Mouse (Mus musculus) lung, postnatal 0 days (tissue): Measurements from ENCODE around the gene Tmc8. TPM values are rescaled to one million over a fixed set of nuclear protein-coding genes. Genes with fewer than 3 reads are reported as not detected.

ENCODE experiments used
- ATAC-seq: fragments of 200-750 bp; cut with Nextera tagmentation; 2 replicates; pipeline ENCODE4 v1.8.0; 2017; ENCODE audit warnings: moderate library complexity
- DNase-seq: peaks from one replicate; pipeline ENCODE4 v3.0.0-alpha.2; 2016; ENCODE audit warnings: low spot score
- H3K27ac ChIP-seq: fragments of 300-500 bp; sonication (generic); 2 replicates; pipeline ENCODE4 v1.5.1; 2014; ENCODE audit warnings: antibody characterized with exemption, mild to moderate bottlenecking, low read length, mixed read lengths
- H3K27me3 ChIP-seq: fragments of 300-500 bp; sonication (generic); replicated peaks from 2 replicates; pipeline ENCODE4 v1.6.1; 2014; ENCODE audit warnings: low read length, mixed read lengths; ENCODE audit not compliant: insufficient read depth
- H3K36me3 ChIP-seq: fragments of 300-500 bp; sonication (generic); 2 replicates; pipeline ENCODE4 v1.6.1; 2014; ENCODE audit warnings: low read length, mixed read lengths; ENCODE audit not compliant: insufficient read depth
- H3K4me1 ChIP-seq: fragments of 300-500 bp; sonication (generic); 2 replicates; pipeline ENCODE4 v1.6.1; 2014; ENCODE audit warnings: antibody characterized with exemption, low read depth, low read length, mixed read lengths; ENCODE audit not compliant: insufficient read depth
- H3K4me2 ChIP-seq: fragments of 300-500 bp; sonication (generic); replicated peaks from 2 replicates; pipeline ENCODE4 v1.6.1; 2014; ENCODE audit warnings: low read depth, mild to moderate bottlenecking, low read length, moderate library complexity, mixed read lengths
- H3K4me3 ChIP-seq: fragments of 300-500 bp; sonication (generic); 2 replicates; pipeline ENCODE4 v1.5.1; 2014; ENCODE audit warnings: low read depth, low read length
- H3K9ac ChIP-seq: fragments of 300-500 bp; sonication (generic); replicated peaks from 2 replicates; pipeline ENCODE4 v1.6.1; 2014; ENCODE audit warnings: low read depth, mild to moderate bottlenecking
- H3K9me3 ChIP-seq: fragments of 300-500 bp; sonication (generic); 2 replicates; pipeline ENCODE4 v1.6.1; 2016; ENCODE audit warnings: low read length, mixed read lengths
- CTCF ChIP-seq: IDR thresholded peaks from 2 replicates; pipeline ENCODE4 v1.5.1; 2016; ENCODE audit warnings: antibody characterized with exemption, mild to moderate bottlenecking
- EP300 ChIP-seq: IDR thresholded peaks from 2 replicates; pipeline ENCODE4 v1.6.1; 2016; ENCODE audit warnings: antibody characterized with exemption, mild to moderate bottlenecking, control low read depth
- WGBS: fragments of 180-500 bp; shearing (Covaris S2); extraction: QIAGEN DNeasy Blood & Tissue Kit; methylation state at CpG from one replicate; pipeline ENCODE4 v1.1.7; 2014; 5-methylcytosine and 5-hydroxymethylcytosine counted together
- polyA plus RNA-seq: library from polyadenylated mRNA; unstranded; fragments of >200 nt; fragmentation: Nextera tagmentation; extraction: Ambion mirVana; gene quantifications from 2 replicates; pipeline ENCODE4 v1.2.1, GENCODE M21; 2015

The Tmc8 gene
- polyA plus RNA-seq, 1 experiment from 2014 or later = 5.5 TPM

GRCm38 (mm10) chr11:117824060-117824969, 42.4 kb downstream of the Tmc8 start:
- H3K27me3 ChIP-seq = no peaks in the 10 kb centered on the region
- ATAC-seq (peak; percentile 82), DNase-seq (peak; percentile 88)
- no peaks in the 10 kb centered on the region for H3K36me3 ChIP-seq
- WGBS = 4% methylated on average over 23 of the region's 23 CpGs
- peak; percentile 97 for TF ChIP-seq CTCF
- no peak for TF ChIP-seq EP300
- peak overlapping the region; percentile 1; the same call in 1 of the 2 replicates for H3K27ac ChIP-seq
- H3K4me1 ChIP-seq = peaks cover 52% of the 10 kb centered on the region
- H3K4me3 ChIP-seq = 0 out of 2 replicates have a peak overlapping the region, but pooled peaks have one; percentile 0
- peak overlapping the region; percentile 63 for H3K4me2 ChIP-seq
- no peak overlapping the region for H3K9ac ChIP-seq
- no peaks in the 10 kb centered on the region for H3K9me3 ChIP-seq

- peak; percentile 32 for ATAC-seq
Measured at GRCm38 (mm10) chr11:117825333-117826101, 43.6 kb downstream of the Tmc8 start, which contains the start of the genes Afmid and Tk1. TSS of gene Afmid (plus strand) at chr11:117825924. TSS of gene Tk1 (minus strand) at chr11:117826092.

GRCm38 (mm10) chr11:117826164-117826563, 44.3 kb downstream of the Tmc8 start:
- H3K4me3 ChIP-seq = peak overlapping the region; percentile 27; the same call in 1 of the 2 replicates
- WGBS = 12% methylated on average over 5 of the region's 5 CpGs
- peaks cover 65% of the 10 kb centered on the region for H3K4me1 ChIP-seq
- ATAC-seq = no peak
- peak overlapping the region; percentile 43 for H3K27ac ChIP-seq
- no peak for TF ChIP-seq EP300
- TF ChIP-seq CTCF = no peak
- H3K27me3 ChIP-seq = no peaks in the 10 kb centered on the region
- H3K9me3 ChIP-seq = no peaks in the 10 kb centered on the region
- H3K36me3 ChIP-seq = no peaks in the 10 kb centered on the region
- H3K4me2 ChIP-seq = peak overlapping the region; percentile 63
- H3K9ac ChIP-seq = peak overlapping the region; percentile 20; the same call in 1 of the 2 replicates
- peak; percentile 49 for DNase-seq

More at GRCm38 (mm10) chr11:117825333-117826101, 43.6 kb downstream of the Tmc8 start, which contains the start of the genes Afmid and Tk1:
- DNase-seq = peak; percentile 92
- Histone ChIP-seq H3K27me3 (no peaks in the 10 kb centered on the region), H3K27ac (peak within 1 kb of the TSS; percentile 43), H3K9ac (peak within 1 kb of the TSS; percentile 20; the same call in 1 of the 2 replicates), H3K4me2 (peak within 1 kb of the TSS; percentile 63), H3K36me3 (no peaks in the 10 kb centered on the region), H3K4me3 (peak within 1 kb of the TSS; percentile 27; the same call in 1 of the 2 replicates), H3K4me1 (peaks cover 62% of the 10 kb centered on the region), H3K9me3 (no peaks in the 10 kb centered on the region)
- TF ChIP-seq CTCF (no peak), EP300 (no peak)
- under 1% methylated on average over 34 of the region's 34 CpGs for WGBS

DNA sequence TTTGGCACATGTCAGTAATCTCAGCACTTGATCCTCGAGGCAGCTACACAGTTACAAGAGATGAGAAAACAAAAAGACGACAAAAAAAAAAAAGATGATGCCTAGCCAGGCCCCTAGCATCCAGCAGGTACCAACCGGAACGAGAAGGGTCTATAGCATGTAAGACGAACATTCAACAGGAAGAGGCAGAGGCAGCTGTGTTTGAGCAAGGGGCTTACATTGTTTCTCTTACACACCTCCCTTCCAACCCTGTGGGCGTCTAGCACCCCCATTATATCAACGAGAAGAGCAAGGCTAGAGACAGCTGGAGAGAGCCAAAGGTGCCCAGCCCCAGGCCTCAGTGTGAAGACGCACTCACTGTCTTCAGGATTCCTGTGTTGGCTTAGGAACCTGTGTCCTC, 45.0 kb downstream of the Tmc8 start:
- Histone ChIP-seq H3K4me3 (no peak overlapping the region), H3K27me3 (no peaks in the 10 kb centered on the region), H3K4me2 (no peak overlapping the region), H3K9me3 (no peaks in the 10 kb centered on the region), H3K36me3 (no peaks in the 10 kb centered on the region), H3K9ac (no peak overlapping the region), H3K27ac (no peak overlapping the region), H3K4me1 (peaks cover 66% of the 10 kb centered on the region)
- WGBS = 44% methylated on average over 8 of the region's 8 CpGs
- DNase-seq (no peak), ATAC-seq (no peak)
- TF ChIP-seq CTCF = no peak
- no peak for TF ChIP-seq EP300

DNA sequence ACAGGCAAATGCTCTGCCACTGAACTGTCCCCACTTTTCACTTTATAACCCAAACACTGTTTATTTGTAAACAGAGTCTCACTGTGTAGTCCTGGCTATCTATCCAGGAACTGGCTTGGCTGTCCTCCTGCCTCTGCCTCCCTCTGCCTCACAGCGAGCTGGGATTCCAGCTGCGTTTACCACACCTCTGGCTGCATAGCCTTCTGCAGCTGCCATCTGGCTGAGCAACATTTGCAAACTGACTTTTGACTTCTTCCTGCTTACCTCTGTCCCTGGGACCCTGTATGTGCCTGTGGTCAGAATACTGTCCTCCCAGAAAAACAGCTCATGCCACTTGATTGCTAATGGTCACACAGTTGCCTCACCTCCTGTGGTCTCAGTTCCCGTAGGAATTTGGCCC, 45.5 kb downstream of the Tmc8 start:
- no peaks in the 10 kb centered on the region for H3K36me3 ChIP-seq
- H3K9me3 ChIP-seq = no peaks in the 10 kb centered on the region
- TF ChIP-seq CTCF (no peak), EP300 (no peak)
- H3K27me3 ChIP-seq = no peaks in the 10 kb centered on the region
- H3K4me2 ChIP-seq = no peak overlapping the region
- DNase-seq (no peak), ATAC-seq (no peak)
- no peak overlapping the region for H3K27ac ChIP-seq
- H3K9ac ChIP-seq = no peak overlapping the region
- WGBS = 30% methylated on average over 3 of the region's 3 CpGs
- H3K4me3 ChIP-seq = no peak overlapping the region
- peaks cover 68% of the 10 kb centered on the region for H3K4me1 ChIP-seq
